Mouse (Mus musculus): ENCODE measurements around the gene Scn2a.

DNA sequence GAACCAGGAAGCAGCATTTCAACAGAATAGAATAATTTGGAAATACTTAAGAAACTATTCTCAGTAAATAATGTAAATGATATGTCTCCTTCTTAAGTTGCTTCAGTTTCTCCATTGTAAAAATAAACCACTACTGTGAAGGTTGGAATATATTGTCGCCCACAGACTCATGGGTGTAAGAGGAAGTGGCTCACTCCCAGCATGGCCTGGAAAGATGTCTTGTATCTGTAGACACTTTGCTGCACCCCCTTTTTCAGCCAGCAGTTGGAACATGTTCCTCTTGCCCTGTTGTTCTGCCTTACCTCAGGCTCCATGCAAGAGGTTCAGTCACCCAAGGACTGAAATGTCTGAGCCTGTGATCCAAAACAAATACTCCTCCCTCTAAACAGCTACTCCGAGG, 173.0 kb downstream of the Scn2a start:
- TF ChIP-seq CTCF (IDR thresholded peaks at IDR 0.05; ENCODE audit: borderline replicate concordance, extremely low read depth, insufficient read depth, insufficient read length) = no peak
- TF ChIP-seq POLR2A (IDR thresholded peaks at IDR 0.05; ENCODE audit: borderline replicate concordance, extremely low read depth, insufficient read depth, insufficient read length, poor library complexity, severe bottlenecking) = no peak

Data from brain, embryonic 14.5 days (tissue).